Mouse (Mus musculus): ENCODE measurements around the gene Krit1. TPM values are rescaled to one million over a fixed set of nuclear protein-coding genes. Genes with fewer than 3 reads are reported as not detected.
"Not testable (repeated sequence)": the region's sequence is repeated elsewhere in the genome, so short reads cannot be mapped to it uniquely, and the experiment has no call there.

Gene Krit1
- polyA plus RNA-seq, 2 experiments from 2014 or later: 118 to 129 TPM

GRCm38 (mm10) chr5:3889201-3889600 is 86.2 kb downstream of the Krit1 start:
- ATAC-seq: no peak

- peak; percentile 99 for ATAC-seq
Observed at GRCm38 (mm10) chr5:3893459-3894293, 90.7 kb downstream of the Krit1 start, which contains the start of gene Mterf1a. Gene Mterf1a, minus strand, starts transcription at chr5:3893933.

DNA sequence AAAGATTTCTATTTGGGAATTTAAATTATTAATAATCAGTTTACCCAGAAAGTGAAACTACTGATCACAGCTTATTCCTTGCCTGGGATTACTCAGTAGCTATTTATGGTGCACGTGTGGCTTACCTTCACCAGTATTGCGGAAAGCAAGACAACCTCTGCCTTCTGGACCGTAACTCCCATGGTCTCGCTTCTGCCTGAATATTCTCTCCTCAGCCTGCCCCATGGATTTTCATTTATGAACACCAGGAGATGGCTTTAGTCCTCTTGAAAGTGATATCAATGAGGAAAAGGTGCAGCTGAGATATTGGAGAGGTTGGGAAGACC is 91.3 kb downstream of the Krit1 start:
- ATAC-seq: not testable (repeated sequence)

Other genes starting within 250 kb of the Krit1 start
- gene 1700109H08Rik, start 231.6 kb upstream of the Krit1 start, polyA plus RNA-seq (2017; shearing (Covaris generic)): 10 to 100 TPM; 10.3 to 11.7 TPM
- 10 to 100 TPM; 14.0 to 18.5 TPM for gene Pex1, start 207.1 kb upstream of the Krit1 start, polyA plus RNA-seq (2017; shearing (Covaris generic))
- gene Rbm48, start 206.6 kb upstream of the Krit1 start, polyA plus RNA-seq (2017; shearing (Covaris generic)): 10 to 100 TPM; 30.7 to 36.4 TPM
- not detected for gene Tmbim7, start 152.0 kb upstream of the Krit1 start, polyA plus RNA-seq (2017; shearing (Covaris generic))
- 10 to 100 TPM; 30.8 to 35.2 TPM for gene Gatad1, start 146.0 kb upstream of the Krit1 start, polyA plus RNA-seq (2017; shearing (Covaris generic))
- 10 to 100 TPM; 13.7 to 17.5 TPM for gene Ankib1, start 259 bp upstream of the Krit1 start, polyA plus RNA-seq (2017; shearing (Covaris generic))
- under 1 TPM in 1 of 2 experiments, not detected in 1; 0.28 TPM for gene Lrrd1, start 42.0 kb downstream of the Krit1 start, polyA plus RNA-seq (2017; shearing (Covaris generic))
- 10 to 100 TPM; 35.8 to 44.4 TPM for gene Mterf1a, start 90.7 kb downstream of the Krit1 start, polyA plus RNA-seq (2017; shearing (Covaris generic))
- 100 to 1,000 TPM; 181 to 212 TPM for gene Akap9, start 124.9 kb downstream of the Krit1 start, polyA plus RNA-seq (2017; shearing (Covaris generic))